ENCODE assay signal across 13 mouse cellular contexts in genomic region chr3:101386430-101387016, GRCm38 (mm10). TPM values are rescaled to one million over a fixed set of nuclear protein-coding genes. Genes with fewer than 3 reads are reported as not detected.
DNase-seq lines count a peak whose midpoint lies in the region; ATAC-seq and TF ChIP-seq lines count a peak whose summit lies in the region.
"Had no signal": no experiment of that assay in that cellular context is flagged by ENCODE, and none has a peak within 500 bp of the region (broad histone marks: within the 10 kb centered on the region; RNA-seq: fewer than 3 reads in every experiment).

No protein-coding gene starts in this region.

- no peak for DNase-seq in midbrain, postnatal 0 days (ENCODE audit: low spot score)
- peak; percentile 36 for DNase-seq in induced T-regulatory cell, adult 2 months (ENCODE audit: low read depth)
- no peak for DNase-seq in right cerebral cortex, postnatal 10 days (ENCODE audit: low spot score in 2 of 2)
- no peak for DNase-seq in ovary, postnatal 10 days (ENCODE audit: low spot score)
- DNase-seq in kidney, postnatal 36 days = no peak
- DNase-seq: adrenal gland, postnatal 10 days; heart, adult 11 months; heart, postnatal 4 days had no signal

- no peak for TF ChIP-seq CTCF in midbrain, postnatal 0 days (IDR thresholded peaks at IDR 0.05)

- H3K4me2 ChIP-seq in midbrain, postnatal 0 days (ENCODE audit: low read depth, low read length, poor library complexity, severe bottlenecking) = 0 out of 2 replicates have a peak overlapping the region, but pooled peaks have one; percentile 9
- H3K4me2 ChIP-seq in midbrain, embryonic 16.5 days (ENCODE audit: low read length) = no peak overlapping the region
- H3K4me2 ChIP-seq in lung, embryonic 16.5 days (ENCODE audit: low read depth, low read length) = no peak overlapping the region
- H3K4me2 ChIP-seq: neural tube, embryonic 12.5 days had no signal

- peaks cover 28% of the 10 kb centered on the region for H3K4me1 ChIP-seq in midbrain, postnatal 0 days (ENCODE audit: insufficient read depth, low read length)
- peaks cover 66% of the 10 kb centered on the region for H3K4me1 ChIP-seq in midbrain, embryonic 16.5 days (ENCODE audit: control insufficient read depth, insufficient read depth, low read length)
- H3K4me1 ChIP-seq in lung, embryonic 16.5 days (replicated peaks; ENCODE audit: control insufficient read depth, insufficient read depth, low read length) = peaks cover 31% of the 10 kb centered on the region

- H3K36me3 ChIP-seq in midbrain, postnatal 0 days (ENCODE audit: insufficient read depth, low read length) = no peaks in the 10 kb centered on the region
- H3K36me3 ChIP-seq in midbrain, embryonic 16.5 days (ENCODE audit: control insufficient read depth, insufficient read depth, low read length) = no peaks in the 10 kb centered on the region
- no peaks in the 10 kb centered on the region for H3K36me3 ChIP-seq in lung, embryonic 16.5 days (ENCODE audit: control insufficient read depth, insufficient read depth, low read length)
- H3K36me3 ChIP-seq: midbrain, embryonic 10.5 days; neural tube, embryonic 12.5 days had no signal

- no peaks in the 10 kb centered on the region for H3K9me3 ChIP-seq in midbrain, postnatal 0 days (ENCODE audit: low read length)
- no peaks in the 10 kb centered on the region for H3K9me3 ChIP-seq in midbrain, embryonic 16.5 days (replicated peaks; ENCODE audit: control insufficient read depth, low read length, poor library complexity, severe bottlenecking)
- H3K9me3 ChIP-seq in lung, embryonic 16.5 days (ENCODE audit: control insufficient read depth, low read length) = no peaks in the 10 kb centered on the region
- H3K9me3 ChIP-seq: midbrain, embryonic 10.5 days; neural tube, embryonic 12.5 days had no signal

- no peak overlapping the region for H3K4me3 ChIP-seq in midbrain, postnatal 0 days (ENCODE audit: low read depth, low read length)
- no peak overlapping the region for H3K4me3 ChIP-seq in midbrain, embryonic 16.5 days (ENCODE audit: low read depth, low read length)
- no peak overlapping the region for H3K4me3 ChIP-seq in lung, embryonic 16.5 days (ENCODE audit: low read length)
- H3K4me3 ChIP-seq: midbrain, embryonic 10.5 days; neural tube, embryonic 12.5 days had no signal

- 45% methylated on average over 8 of the region's 8 CpGs for WGBS in midbrain, postnatal 0 days
- WGBS in midbrain, embryonic 16.5 days = 53% methylated on average over 8 of the region's 8 CpGs
- 29% methylated on average over 8 of the region's 8 CpGs for WGBS in lung, embryonic 16.5 days

- no peak for ATAC-seq in midbrain, postnatal 0 days (ENCODE audit: low FRiP score)
- ATAC-seq in midbrain, embryonic 16.5 days = no peak
- ATAC-seq in lung, embryonic 16.5 days (ENCODE audit: low read depth) = peak; percentile 85

- no peak overlapping the region for H3K27ac ChIP-seq in midbrain, postnatal 0 days (ENCODE audit: low read depth, low read length)
- H3K27ac ChIP-seq in midbrain, embryonic 16.5 days (ENCODE audit: low read length) = no peak overlapping the region
- H3K27ac ChIP-seq in lung, embryonic 16.5 days (ENCODE audit: low read length) = peak overlapping the region; percentile 18
- H3K27ac ChIP-seq: liver, embryonic 14.5 days; midbrain, embryonic 10.5 days; neural tube, embryonic 12.5 days had no signal

- no peaks in the 10 kb centered on the region for H3K27me3 ChIP-seq in midbrain, postnatal 0 days (ENCODE audit: insufficient read depth, low read length)
- H3K27me3 ChIP-seq in midbrain, embryonic 16.5 days (ENCODE audit: control insufficient read depth, insufficient read depth, low read depth, low read length) = no peaks in the 10 kb centered on the region
- no peaks in the 10 kb centered on the region for H3K27me3 ChIP-seq in lung, embryonic 16.5 days (ENCODE audit: control insufficient read depth, insufficient read depth, low read depth, low read length)
- H3K27me3 ChIP-seq: neural tube, embryonic 12.5 days had no signal

- no peak overlapping the region for H3K9ac ChIP-seq in midbrain, postnatal 0 days (replicated peaks; ENCODE audit: low read length, poor library complexity, severe bottlenecking)
- H3K9ac ChIP-seq in midbrain, embryonic 16.5 days (ENCODE audit: low read depth, low read length) = no peak overlapping the region
- H3K9ac ChIP-seq in lung, embryonic 16.5 days (ENCODE audit: low read length) = no peak overlapping the region
- H3K9ac ChIP-seq: liver, embryonic 14.5 days; neural tube, embryonic 12.5 days had no signal

RNA-seq across cellular contexts. Expression of gene Igsf3, which starts 9.6 kb away (rescaled TPM):
- 102 and 104 TPM in 2 replicates for total RNA-seq in midbrain, postnatal 0 days (2014; rRNA removed)
- polyA plus RNA-seq in midbrain, postnatal 0 days (2015; fragmentation: Nextera tagmentation; extraction: Ambion mirVana) = 84.2 and 84.9 TPM in 2 replicates
- polyA plus RNA-seq in midbrain, embryonic 16.5 days (2015; fragmentation: Nextera tagmentation; extraction: Ambion mirVana) = 93.6 and 100 TPM in 2 replicates
- 40.5 and 40.6 TPM in 2 replicates for polyA plus RNA-seq in lung, embryonic 16.5 days (2015; fragmentation: Nextera tagmentation; extraction: Ambion mirVana)
